Comparison of ENCODE assay signal across 15 mouse cellular contexts in genomic region chr3:33955064-33955463, GRCm38 (mm10).
DNase-seq lines count a peak whose midpoint lies in the region; ATAC-seq lines count a peak whose summit lies in the region.
"Had no signal": no experiment of that assay in that cellular context is flagged by ENCODE, and none has a peak within 500 bp of the region (broad histone marks: within the 10 kb centered on the region; RNA-seq: fewer than 3 reads in every experiment).

No protein-coding gene starts in this region.

- peak overlapping the region; percentile 27; the same call in 1 of the 2 replicates for H3K4me2 ChIP-seq in heart, embryonic 12.5 days
- H3K4me2 ChIP-seq in embryonic facial prominence, embryonic 12.5 days (replicated peaks): 0 out of 2 replicates have a peak overlapping the region, but pooled peaks have one; percentile 8

- no peak for ATAC-seq in heart, embryonic 12.5 days (ENCODE audit: insufficient number of reproducible peaks, low FRiP score)
- no peak for ATAC-seq in embryonic facial prominence, embryonic 12.5 days (ENCODE audit: insufficient number of reproducible peaks, insufficient read depth, low FRiP score, low TSS enrichment)
- ATAC-seq: lung, postnatal 0 days; Patski had no signal

- peaks cover 12% of the 10 kb centered on the region; the same call in 1 of the 2 replicates for H3K4me1 ChIP-seq in heart, embryonic 12.5 days (replicated peaks)
- H3K4me1 ChIP-seq in embryonic facial prominence, embryonic 12.5 days: peaks cover 7% of the 10 kb centered on the region; the same call in 1 of the 2 replicates

- H3K4me3 ChIP-seq in heart, embryonic 12.5 days: no peak overlapping the region
- no peak overlapping the region for H3K4me3 ChIP-seq in embryonic facial prominence, embryonic 12.5 days
- H3K4me3 ChIP-seq: hindbrain, embryonic 15.5 days; megakaryocyte, embryonic 14.5 days had no signal

- no peaks in the 10 kb centered on the region for H3K27me3 ChIP-seq in heart, embryonic 12.5 days (replicated peaks)
- H3K27me3 ChIP-seq in embryonic facial prominence, embryonic 12.5 days: peaks cover 8% of the 10 kb centered on the region; the same call in 1 of the 2 replicates

- DNase-seq in heart, postnatal 4 days: no peak
- peak; percentile 43 for DNase-seq in testis, postnatal 14 days (ENCODE audit: low spot score)
- no peak for DNase-seq in testis, postnatal 10 days (ENCODE audit: low spot score)
- DNase-seq in gastrocnemius, postnatal 25 days: no peak
- no peak for DNase-seq in spleen, postnatal 36 days (ENCODE audit: low spot score in 2 of 2)
- DNase-seq: cerebellum, adult 11-12 months; gastrocnemius, postnatal 14 days; kidney, postnatal 14 days had no signal

- H3K9me3 ChIP-seq in heart, embryonic 12.5 days (replicated peaks): 0 out of 2 replicates have a peak, but pooled peaks cover 3% of the 10 kb centered on the region
- H3K9me3 ChIP-seq in embryonic facial prominence, embryonic 12.5 days: no peaks in the 10 kb centered on the region
- H3K9me3 ChIP-seq: hindbrain, embryonic 15.5 days had no signal

- no peak overlapping the region for H3K9ac ChIP-seq in heart, embryonic 12.5 days
- H3K9ac ChIP-seq in embryonic facial prominence, embryonic 12.5 days: no peak overlapping the region
- H3K9ac ChIP-seq: hindbrain, embryonic 15.5 days; liver, embryonic 14.5 days had no signal

- 2% methylated on average over 6 of the region's 6 CpGs for WGBS in heart, embryonic 12.5 days
- WGBS in embryonic facial prominence, embryonic 12.5 days: 2% methylated on average over 6 of the region's 6 CpGs

- H3K36me3 ChIP-seq in heart, embryonic 12.5 days: no peaks in the 10 kb centered on the region
- no peaks in the 10 kb centered on the region for H3K36me3 ChIP-seq in embryonic facial prominence, embryonic 12.5 days
- H3K36me3 ChIP-seq: hindbrain, embryonic 15.5 days had no signal

- no peak overlapping the region for H3K27ac ChIP-seq in heart, embryonic 12.5 days (ENCODE audit: poor library complexity, severe bottlenecking)
- H3K27ac ChIP-seq in embryonic facial prominence, embryonic 12.5 days: no peak overlapping the region
- H3K27ac ChIP-seq: hindbrain, embryonic 15.5 days; liver, embryonic 14.5 days had no signal
